Mouse (Mus musculus) erythroblast, embryonic 14.5 days (primary cell): ENCODE measurements around the gene Slc7a11.

ENCODE experiments used
- GATA1 ChIP-seq: IDR thresholded peaks from 2 replicates; pipeline ENCODE4 v1.6.1; 2012; ENCODE audit warnings: low read length, inconsistent platforms, mixed read lengths
- TAL1 ChIP-seq: IDR thresholded peaks from 3 replicates; pipeline ENCODE4 v1.6.1; 2012; ENCODE audit warnings: low read length, inconsistent platforms, mixed read lengths

GRCm38 (mm10) chr3:50220454-50220853 lies 223.0 kb downstream of the Slc7a11 start:
- TF ChIP-seq GATA1 (no peak), TAL1 (no peak)
